Mouse (Mus musculus) 3T3-L1 (cell line): ENCODE results near the gene Spry1.

Source experiments
- DNase-seq: peaks from one replicate; pipeline ENCODE4 v3.0.0-alpha.2; 2015; ENCODE audit warnings: low read depth, low spot score

The Spry1 gene

DNA sequence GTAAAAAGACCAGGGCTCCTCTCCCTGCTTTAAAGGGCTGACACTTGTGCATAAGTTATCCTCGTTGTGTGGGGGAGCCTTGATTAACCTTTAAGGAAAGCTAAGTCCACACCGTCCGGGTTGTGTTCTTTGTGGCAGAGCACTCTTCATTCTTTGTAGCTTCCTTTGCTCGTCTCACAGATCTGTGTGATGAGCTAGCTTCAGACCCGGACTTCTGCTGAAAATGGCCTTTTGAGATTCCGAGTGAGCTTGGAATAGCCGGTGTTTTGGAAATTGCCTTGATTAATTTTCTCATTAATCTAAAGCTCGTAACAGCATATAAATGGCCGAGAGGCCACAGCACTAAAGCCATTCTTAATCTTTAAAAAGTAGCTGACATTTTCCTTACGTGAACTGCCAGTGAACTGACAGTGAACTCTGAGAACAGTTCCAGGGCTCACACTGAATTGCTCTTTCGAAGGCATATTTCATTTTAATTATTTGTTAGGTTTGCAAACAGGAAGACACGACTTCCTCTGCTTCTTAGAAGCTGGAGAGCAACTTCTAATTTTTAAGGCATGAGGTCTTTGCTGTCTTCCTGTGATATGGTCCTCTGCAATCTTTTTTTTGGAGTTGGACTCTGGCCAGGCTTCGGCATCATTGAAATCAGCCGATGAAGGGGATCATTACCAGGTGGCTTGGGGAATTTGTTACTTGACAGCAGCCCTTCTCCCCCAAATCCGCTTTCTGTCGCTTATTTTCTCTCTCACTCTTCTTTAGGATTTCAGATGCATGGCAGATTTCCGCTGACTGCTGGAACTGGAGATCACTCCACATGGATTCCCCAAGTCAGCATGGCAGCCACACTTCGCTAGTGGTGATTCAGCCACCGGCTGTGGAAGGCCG is 2.3 kb downstream of the Spry1 start:
- DNase-seq, result no peak

DNA sequence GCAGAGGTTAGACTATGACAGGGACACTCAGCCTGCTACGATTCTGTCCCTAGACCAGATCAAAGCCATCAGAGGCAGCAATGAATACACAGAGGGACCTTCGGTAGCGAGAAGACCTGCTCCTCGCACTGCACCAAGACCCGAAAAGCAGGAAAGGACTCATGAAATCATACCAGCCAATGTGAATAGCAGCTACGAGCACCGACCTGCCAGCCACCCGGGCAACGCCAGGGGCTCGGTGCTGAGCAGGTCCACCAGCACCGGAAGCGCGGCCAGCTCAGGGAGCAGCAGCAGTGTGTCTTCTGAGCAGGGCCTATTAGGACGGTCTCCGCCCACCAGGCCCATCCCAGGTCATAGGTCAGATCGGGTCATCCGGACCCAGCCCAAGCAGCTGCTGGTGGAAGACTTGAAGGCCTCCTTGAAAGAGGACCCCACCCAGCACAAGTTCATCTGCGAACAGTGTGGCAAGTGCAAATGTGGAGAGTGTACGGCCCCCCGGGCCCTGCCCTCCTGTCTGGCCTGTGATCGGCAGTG is 3.0 kb downstream of the Spry1 start:
- no peak for DNase-seq

DNA sequence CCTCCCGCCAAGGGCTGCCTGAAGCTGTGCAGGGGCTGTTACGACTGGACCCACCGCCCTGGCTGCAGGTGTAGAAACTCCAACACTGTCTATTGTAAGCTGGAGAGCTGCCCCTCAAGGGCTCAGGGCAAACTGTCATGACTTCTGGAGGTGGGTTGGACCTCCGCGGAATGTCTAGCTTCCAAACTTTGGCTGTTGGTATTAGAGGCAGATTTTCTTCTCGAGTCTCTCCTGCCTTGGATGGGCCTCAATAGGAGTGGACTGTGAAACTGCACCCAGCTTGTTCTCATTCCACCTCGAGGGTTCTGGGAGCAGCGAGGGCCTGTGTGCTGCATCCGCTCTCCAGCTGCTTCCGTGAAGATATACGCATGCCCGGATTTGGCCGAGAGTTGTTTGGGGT is 3.7 kb downstream of the Spry1 start:
- no peak for DNase-seq

DNA sequence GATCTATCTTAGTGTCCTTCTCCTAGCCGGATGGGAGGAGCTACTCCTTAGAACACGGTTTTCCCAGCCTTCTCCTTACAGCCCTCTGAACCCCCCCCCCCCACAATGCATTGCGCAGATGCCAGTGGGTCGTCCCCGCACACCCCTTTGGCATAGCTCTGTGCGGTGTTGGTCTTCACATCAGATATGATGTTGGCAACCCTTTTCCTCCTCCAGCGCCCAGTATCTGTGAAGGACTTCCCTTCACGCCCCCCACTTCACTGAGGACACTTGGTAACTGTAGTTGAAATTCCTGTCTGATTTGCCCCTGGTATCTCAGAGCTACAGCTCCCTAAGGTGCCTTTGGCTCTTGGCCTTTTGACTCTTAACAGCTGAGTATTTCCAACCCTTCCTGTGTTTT is 4.2 kb downstream of the Spry1 start:
- DNase-seq, result no peak

DNA sequence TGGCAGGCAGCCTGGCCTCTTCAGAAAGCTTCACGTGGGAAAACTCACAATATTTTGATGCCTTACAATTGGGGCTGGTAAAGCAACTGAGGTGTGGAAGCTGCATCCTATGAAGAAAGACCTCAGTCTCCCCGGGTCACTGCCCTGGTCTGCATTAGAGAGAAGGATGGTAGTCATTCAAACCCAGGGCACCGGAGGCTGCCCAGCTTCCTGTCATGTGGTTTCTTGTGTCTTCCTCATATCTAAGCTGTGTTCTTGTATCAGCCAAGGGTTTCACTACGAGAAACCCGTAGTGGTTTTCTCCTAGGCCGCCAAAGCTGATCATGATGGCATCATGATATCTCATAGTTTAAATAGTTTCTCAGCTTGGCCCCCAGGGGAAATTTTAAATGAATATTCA is 5.3 kb downstream of the Spry1 start:
- DNase-seq, result no peak

DNA sequence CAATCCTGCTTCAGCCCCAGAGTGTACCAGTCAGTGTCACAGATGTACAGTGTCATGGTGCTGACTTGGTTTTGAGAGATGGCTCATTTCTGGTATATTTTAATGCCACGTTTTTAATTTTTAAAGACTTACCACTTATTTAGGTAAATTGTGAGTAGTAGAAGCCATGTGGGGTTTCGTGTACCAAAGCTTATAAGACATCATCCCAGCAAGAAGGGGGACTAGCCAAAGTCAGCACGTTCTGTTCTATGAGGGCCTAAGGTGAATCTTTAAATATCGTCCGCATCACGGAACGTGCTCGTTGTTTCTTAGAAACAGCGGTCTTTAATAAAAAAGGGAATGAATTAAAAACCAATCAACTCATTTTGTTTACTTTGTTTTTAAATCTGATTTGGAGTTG is 6.5 kb downstream of the Spry1 start:
- no peak for DNase-seq

DNA sequence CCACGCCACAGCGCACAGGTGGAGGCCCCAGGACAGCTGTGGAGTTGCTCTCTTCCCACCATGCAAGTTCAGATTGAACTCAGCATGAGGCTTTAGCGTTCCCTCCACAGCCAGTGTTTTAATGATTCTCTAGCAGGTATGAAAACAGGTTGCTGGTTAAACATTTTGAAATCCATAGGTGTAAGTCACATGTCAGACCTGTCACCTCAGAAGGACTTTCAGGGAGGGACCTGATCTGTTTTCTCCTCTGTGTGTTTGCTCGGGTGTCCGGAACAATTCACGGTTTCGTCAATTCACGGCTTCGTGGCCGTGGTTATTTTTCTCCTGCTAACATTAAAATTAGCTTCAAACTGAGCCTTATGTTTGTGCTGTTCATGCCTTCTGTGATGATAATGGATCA is 7.5 kb downstream of the Spry1 start:
- DNase-seq, result no peak

DNA sequence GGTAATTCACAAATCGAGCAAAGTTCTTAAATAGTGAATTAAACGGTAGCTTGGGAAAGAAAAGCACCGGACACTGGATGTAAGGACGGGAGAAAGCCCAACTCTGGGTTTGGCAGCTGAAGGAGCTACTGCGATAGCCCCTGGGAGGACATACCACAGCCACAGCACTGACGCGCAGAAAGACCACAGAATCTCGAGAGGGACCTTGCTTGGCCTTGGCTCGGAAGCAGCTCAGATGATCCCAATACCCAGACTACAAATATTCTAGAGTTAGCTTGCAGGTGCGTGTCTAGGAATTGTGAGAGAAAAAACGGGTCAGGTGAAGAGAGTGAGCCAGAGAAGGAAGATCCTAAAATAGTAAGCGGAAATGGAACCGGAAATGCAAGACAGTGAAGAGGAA is 8.5 kb downstream of the Spry1 start:
- DNase-seq, result no peak

DNA sequence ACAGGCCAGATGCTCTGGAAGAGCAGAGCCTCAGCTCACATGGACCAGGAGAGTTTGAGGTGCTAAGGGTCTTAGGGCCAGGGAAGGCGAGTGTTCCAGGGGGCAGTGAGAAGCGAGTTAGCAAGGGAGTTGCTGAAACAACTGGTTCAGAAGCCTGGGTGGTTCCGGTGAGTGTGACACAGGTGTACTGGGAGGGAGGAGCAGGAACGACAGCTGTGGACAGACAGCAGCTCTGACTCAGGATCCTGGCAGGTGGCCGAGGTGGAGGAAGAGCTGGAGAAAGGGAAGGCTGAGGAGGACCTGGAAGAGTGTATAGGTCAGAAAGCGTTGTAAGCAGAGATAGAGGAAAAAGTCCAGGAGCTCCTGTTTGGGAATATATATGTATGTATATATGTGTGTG is 9.5 kb downstream of the Spry1 start:
- DNase-seq, result no peak

DNA sequence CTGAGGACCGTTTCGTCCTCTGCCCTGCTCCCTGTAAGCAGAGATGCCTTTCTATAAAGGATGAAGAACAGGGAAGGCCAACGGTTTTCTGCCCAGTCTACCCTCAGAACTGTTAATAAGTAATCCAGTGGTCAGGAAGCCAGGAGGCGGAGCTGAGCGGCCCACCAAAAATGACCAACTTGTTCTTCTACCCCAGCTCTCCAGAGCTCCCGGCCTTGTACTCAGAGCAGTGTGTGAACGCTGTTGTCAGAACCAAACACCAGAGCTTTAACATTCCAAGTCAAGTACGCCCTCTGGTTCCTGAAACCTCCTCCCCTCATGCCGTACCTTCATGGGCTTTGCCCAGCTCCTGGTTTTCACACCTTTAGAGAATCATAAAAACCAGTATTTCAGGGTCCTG is 12.8 kb downstream of the Spry1 start:
- DNase-seq, result no peak

DNA sequence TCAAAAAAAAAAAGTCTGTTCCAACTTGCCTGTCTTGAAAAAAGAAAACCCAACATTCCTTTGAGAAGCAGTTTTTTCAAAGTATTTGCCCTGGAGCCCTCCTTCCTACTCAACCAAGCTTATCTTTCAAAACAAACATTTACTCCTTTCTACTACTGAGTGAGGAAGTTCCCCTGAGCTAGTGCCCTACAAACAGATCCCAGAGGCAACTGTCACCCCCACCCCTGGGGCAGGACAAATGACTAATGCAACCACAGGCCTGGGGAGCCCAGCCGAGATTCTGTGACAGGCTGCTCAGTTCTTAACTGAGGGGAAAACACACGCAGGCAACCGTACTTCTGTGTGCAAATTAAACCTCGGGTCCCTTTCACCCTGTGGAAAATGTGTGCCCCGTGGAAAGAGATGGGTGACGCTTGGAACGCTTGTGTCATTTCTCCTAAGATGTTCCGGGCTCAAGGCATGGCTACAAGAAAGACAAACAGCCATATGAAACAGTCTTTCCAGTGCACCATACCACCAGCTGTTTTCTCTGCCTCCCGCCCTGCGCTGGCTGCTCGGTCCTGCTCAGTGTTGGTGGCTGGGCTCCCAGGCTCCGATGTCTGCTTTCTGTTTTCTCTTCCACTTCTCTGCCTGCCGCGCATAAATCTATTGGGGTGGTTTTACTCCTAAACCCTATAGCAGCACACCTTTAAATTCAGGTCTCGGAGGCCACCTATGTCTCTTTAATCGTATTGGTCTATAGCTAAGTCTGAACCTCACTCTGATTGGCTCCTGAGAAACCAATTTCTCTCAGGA is 14.4 kb downstream of the Spry1 start:
- peak; percentile 90 for DNase-seq

DNA sequence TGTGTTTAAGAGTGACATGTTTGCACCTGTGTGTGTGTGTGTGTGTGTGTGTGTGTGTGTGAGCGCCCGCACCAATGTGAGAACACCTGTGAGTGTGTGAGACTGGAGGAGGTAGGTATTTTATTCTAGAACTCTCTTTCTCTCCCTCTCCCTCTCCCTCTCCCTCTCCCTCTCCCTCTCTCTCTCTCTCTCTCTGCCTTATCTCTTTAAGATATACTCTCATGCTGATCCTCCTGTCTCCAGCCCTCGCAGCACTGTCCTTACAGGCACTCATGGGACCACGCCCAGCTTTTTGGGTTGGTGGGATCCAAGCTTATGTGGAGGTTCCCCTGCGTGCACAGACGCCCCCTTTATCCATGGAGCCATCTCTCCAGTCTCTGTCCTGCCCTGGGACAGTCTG is 15.0 kb downstream of the Spry1 start:
- no peak for DNase-seq

DNA sequence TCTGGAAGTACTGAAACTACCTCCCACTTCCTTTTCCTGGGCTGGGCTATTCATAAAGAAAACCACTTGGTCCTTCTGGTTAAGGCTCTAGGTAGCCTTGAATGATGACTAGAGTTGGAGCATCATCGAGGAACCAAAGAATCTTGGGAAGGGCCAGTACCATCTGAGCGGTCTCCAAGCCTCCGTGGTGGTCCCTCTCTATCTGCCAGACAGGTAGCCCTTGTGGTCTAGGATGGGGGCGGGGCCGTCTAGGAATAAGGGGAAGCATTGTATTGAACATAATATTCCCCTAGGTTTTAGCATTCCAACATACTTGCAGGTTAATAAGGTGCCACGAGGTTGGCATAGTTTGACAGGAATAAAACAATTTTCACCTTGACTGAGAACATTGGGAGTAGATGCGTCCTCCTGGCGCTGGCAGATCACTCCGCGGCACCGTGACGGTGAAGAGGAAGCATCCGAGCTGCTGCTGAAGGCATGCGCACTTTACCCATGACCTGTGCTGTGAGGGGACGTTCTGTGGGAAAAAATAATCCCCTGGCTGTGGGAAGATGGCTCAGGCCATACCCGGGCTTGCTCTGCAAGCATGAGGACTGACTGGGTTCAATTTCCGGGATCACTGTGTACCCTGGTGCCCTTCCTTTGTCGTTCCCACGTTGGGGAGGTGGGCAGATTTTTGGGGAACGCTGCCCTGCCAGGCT is 16.3 kb downstream of the Spry1 start:
- no peak for DNase-seq

DNA sequence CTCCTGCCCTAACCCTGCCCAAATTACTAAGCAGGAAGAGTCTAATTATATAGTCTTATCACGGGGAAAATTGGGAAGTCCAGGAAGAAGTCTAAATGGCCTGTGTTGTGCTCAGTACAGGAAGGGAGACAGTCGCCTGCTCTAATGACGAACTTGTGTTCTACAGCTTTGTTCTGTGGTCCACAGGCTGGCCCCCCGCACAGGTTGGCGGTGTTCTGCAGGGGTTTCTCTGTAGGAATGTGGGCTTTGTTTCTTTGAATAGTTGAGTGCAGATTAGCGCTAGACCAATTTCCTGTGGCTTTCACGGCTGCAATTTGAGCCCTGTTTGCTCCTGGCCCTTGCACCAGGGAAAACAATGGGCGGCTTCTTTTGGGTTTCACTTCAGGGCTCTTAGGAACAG is 17.3 kb downstream of the Spry1 start:
- DNase-seq, result no peak

DNA sequence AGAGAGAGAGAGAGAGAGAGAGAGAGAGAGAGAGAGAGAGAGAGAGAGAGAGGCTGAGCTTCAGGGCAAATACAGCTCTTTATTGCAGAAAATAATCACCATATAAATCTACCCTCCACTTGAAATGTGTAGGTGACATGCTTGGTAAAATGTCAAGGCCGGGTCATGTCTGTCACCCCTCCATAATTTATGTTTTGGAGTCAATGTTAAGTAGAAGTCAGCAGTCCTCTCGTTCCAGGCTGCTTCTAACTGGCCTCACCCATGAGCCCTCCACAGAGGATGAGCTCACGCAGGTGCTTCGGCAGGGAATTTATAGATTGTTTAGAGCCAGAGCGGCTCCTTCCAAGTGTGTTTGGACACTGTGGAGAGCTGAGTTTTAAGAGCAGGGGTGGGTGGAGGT is 18.4 kb downstream of the Spry1 start:
- DNase-seq, result no peak

DNA sequence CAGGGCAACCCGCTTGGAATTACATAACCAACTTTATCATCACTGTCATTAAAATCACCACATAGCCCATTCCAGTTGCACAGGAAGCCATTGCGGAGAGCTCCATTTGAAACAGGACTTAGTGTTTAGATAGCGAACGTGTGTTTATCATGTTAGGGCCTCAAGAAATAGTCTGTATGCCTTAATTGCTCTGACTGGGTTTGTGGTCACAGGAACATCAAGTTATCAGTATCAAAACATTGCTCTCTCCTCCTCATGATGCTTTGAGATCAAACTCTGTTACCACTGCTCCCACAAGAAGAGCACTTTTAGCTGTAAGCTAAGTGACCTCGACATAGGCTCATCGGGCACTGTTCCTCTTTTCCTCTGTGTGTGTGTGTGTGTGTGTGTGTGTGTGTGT is 19.9 kb downstream of the Spry1 start:
- no peak for DNase-seq

DNA sequence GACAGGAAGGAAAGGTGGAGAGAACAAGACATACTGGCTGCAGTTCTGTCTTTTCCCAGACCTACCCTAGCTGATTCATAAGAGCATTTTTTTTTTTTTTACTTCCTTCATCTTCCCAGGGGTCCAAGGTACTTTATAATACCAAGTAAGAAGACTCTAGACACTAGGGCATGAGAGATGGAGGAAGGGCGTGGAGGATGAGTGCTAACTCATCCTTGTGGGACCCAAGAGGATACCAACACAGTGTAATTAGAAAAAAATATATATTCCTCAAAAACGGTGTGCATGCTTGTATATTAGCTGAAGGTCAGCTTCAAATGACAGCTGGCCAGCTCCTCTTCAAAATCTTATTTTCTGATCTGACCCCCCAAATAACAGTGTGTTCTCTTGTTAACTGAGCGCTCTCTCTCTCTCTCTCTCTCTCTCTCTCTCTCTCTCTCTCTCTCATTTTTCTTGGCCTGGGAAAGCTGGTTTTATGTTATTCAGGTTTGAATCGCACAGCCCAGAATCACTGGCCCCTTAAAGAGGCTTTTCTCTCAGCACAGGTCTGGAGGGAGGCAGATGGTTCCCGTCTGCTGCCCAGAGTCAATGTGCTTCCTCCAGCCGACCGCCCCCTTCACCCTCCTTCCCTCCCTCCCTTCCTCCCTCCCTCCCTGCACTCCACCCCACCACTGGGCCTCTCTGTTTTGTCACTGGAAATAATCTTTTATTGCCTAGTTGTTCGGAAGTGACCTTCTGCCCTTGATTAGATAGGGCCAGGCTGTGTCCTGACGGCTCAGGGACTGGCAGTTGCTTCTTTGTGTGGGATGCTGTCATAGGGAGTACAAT is 26.8 kb downstream of the Spry1 start:
- no peak for DNase-seq

DNA sequence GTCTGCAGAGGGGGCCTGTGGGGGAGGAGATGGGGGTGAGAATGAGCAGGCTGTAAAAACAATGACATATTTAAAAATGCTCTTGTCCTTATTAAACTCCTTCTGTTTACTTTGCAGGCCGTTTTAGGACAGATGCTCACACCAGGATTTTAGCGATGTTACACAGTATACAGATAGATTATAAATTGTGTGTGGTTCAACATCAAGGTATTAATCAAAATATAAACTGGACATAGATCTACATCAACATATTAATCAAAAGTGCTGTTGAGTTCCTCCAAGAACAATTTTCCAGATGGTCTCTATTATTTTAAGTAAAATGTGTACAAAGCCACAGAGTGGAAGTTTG is 27.3 kb downstream of the Spry1 start:
- DNase-seq, result no peak

DNA sequence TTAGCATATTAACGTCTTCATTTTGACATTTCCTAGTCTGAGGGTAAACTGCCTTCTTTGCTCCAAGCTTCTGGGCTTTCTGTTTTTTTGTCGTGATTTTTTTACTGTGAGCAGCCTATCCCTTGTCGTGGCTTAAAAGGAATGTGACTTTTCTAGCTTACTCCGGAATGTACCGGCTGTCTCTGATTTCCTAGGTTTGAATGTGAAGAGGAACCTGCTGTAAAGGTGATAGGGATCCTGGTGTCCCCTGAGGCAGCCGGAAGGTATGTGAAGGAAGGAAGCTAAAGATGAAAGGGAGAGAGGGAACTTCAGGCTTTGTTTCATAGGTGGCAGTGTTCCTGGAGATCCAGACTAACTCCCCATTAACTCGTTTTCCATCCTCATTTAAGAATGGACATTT is 28.0 kb downstream of the Spry1 start:
- DNase-seq, result no peak

DNA sequence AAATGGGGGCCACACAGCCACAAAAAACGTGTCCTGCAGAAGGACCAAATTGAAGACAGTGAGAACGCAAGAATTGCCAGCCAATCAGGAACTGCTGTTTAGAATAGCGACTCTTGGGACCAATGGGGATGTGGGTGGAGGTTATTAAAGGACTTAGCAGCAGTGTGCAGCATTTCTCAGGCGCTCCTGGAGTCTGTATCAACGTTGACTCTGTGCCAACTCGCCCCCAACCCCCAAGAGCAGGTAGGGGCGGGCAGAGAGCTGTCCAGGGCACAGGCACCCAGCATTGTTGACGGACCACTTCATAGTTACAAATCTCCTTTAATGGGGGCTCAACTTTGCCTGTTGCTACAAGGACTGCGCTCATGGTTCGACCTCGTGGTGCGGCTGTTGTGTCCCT is 28.9 kb downstream of the Spry1 start:
- DNase-seq, result no peak

DNA sequence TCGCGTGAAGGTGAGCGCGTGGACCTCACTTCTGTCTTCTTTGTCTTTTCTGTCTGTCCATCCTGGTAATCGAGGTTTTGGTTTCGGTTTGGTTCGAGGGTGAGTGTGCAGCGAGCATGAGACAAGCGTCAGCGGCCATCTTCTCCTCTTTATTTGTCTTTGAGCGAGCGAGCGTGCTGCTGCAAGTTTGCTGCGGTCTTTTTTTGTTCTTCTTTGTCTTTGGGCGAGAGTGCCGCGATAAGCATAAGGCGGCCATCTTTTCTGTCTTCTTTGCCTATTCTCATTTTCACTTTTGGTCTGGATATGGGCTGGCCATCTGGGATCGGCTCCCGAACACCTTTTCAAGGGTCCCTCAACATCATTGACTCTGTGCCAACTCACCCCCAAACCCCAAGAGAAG is 29.4 kb downstream of the Spry1 start:
- no peak for DNase-seq
